Mouse (Mus musculus) forebrain, embryonic 13.5 days (tissue): Measurements from ENCODE around the gene Tacc3. TPM values are rescaled to one million over a fixed set of nuclear protein-coding genes. Genes with fewer than 3 reads are reported as not detected.

ENCODE experiments used
- ATAC-seq: fragments of 200-750 bp; cut with Nextera tagmentation; 2 replicates; pipeline ENCODE4 v1.8.0; 2017
- H3K27ac ChIP-seq: fragments of 300-500 bp; sonication (generic); 2 replicates; pipeline ENCODE4 v1.5.1; 2015; ENCODE audit warnings: inconsistent platforms, mild to moderate bottlenecking, moderate library complexity
- H3K27me3 ChIP-seq: fragments of 300-500 bp; sonication (generic); 2 replicates; pipeline ENCODE4 v1.6.1; 2015; ENCODE audit warnings: mild to moderate bottlenecking, inconsistent platforms
- H3K36me3 ChIP-seq: fragments of 300-500 bp; sonication (generic); 2 replicates; pipeline ENCODE4 v1.6.1; 2015; ENCODE audit warnings: mild to moderate bottlenecking, inconsistent platforms; ENCODE audit not compliant: poor library complexity, severe bottlenecking
- H3K4me1 ChIP-seq: fragments of 300-500 bp; sonication (generic); 2 replicates; pipeline ENCODE4 v1.6.1; 2015; ENCODE audit warnings: inconsistent platforms
- H3K4me2 ChIP-seq: fragments of 300-500 bp; sonication (generic); 2 replicates; pipeline ENCODE4 v1.6.1; 2015; ENCODE audit warnings: inconsistent platforms, mild to moderate bottlenecking, moderate library complexity
- H3K4me3 ChIP-seq: fragments of 300-500 bp; sonication (generic); 2 replicates; pipeline ENCODE4 v1.5.1; 2015; ENCODE audit warnings: mild to moderate bottlenecking, inconsistent platforms
- H3K9ac ChIP-seq: fragments of 300-500 bp; sonication (generic); 2 replicates; pipeline ENCODE4 v1.6.1; 2015; ENCODE audit warnings: mild to moderate bottlenecking, inconsistent platforms
- H3K9me3 ChIP-seq: fragments of 300-500 bp; sonication (generic); replicated peaks from 2 replicates; pipeline ENCODE4 v1.6.1; 2016; ENCODE audit warnings: inconsistent platforms
- WGBS: fragments of 180-500 bp; shearing (Covaris S2); methylation state at CpG from one replicate; pipeline ENCODE4 v1.1.7; 2015; 5-methylcytosine and 5-hydroxymethylcytosine counted together
- polyA plus RNA-seq: library from polyadenylated mRNA; unstranded; fragments of >200 nt; fragmentation: Nextera tagmentation; extraction: Ambion mirVana; gene quantifications from 2 replicates; pipeline ENCODE4 v1.2.1, GENCODE M21; 2015

Gene Tacc3
- polyA plus RNA-seq, 1 experiment from 2014 or later: 189 TPM

DNA sequence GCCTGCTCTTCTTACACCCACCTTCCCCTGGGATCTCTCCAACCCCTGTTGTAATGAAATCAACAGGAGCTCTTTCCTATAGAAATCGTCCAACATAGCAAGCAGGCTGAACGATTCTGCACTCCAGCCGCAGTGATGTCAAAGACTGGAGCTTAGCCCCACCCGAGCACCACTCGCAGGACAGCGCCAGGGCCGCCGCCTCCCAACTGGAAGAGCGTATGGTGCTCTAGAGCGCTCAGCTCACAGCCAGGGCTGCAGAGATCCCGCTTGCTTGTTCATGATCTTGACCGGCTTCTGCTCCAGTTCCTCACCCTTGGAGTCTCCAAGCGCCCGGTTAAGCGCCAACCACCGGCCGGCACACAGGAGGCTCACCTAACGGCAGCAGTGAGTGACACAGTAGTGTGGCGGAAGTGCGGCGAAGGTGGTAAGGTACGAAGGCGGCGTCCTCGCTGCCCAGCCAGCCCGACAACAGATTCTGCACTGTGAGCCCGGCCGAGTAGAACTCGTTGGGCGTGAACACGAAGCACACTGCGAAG is 609 bp upstream of the Tacc3 start:
- ATAC-seq: no peak
- WGBS: under 1% methylated on average over 32 of the region's 32 CpGs

DNA sequence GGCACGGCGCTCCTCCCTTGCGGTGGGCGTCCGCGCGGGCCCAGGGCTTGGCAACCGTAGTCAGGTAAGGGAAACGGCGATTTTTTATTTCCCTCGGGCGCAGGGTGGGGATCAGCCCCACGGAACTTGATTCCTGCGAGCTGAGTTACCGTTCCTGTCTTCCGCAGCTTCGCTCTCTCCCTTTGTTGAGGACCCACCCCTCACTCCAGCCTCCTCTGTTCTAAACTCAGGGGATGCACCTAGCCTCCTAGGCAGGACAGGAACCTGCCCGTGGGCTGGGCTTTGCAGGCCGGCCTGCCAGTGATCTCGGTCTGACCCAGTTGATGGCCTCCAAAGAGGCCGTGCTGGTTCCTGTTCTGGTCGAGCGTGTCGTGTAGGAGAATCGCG is 729 bp downstream of the Tacc3 start:
- peak overlapping the region; percentile 98 for H3K4me2 ChIP-seq
- peaks cover 43% of the 10 kb centered on the region for H3K4me1 ChIP-seq
- no peaks in the 10 kb centered on the region for H3K9me3 ChIP-seq
- no peak; the same call in 1 of the 2 replicates for ATAC-seq
- H3K27me3 ChIP-seq: no peaks in the 10 kb centered on the region
- H3K36me3 ChIP-seq: peaks cover 48% of the 10 kb centered on the region
- H3K4me3 ChIP-seq: peak overlapping the region; percentile 74
- under 1% methylated on average over 26 of the region's 26 CpGs for WGBS
- H3K27ac ChIP-seq: peak overlapping the region; percentile 93; the same call in 1 of the 2 replicates
- H3K9ac ChIP-seq: peak overlapping the region; percentile 83

More for the DNA sequence above, 609 bp upstream of the Tacc3 start:
- Histone ChIP-seq H3K9ac (peak overlapping the region; percentile 83), H3K4me2 (peak overlapping the region; percentile 98), H3K27me3 (no peaks in the 10 kb centered on the region), H3K36me3 (peaks cover 44% of the 10 kb centered on the region), H3K4me3 (peak overlapping the region; percentile 74), H3K27ac (peak overlapping the region; percentile 93), H3K4me1 (peaks cover 46% of the 10 kb centered on the region), H3K9me3 (no peaks in the 10 kb centered on the region)

DNA sequence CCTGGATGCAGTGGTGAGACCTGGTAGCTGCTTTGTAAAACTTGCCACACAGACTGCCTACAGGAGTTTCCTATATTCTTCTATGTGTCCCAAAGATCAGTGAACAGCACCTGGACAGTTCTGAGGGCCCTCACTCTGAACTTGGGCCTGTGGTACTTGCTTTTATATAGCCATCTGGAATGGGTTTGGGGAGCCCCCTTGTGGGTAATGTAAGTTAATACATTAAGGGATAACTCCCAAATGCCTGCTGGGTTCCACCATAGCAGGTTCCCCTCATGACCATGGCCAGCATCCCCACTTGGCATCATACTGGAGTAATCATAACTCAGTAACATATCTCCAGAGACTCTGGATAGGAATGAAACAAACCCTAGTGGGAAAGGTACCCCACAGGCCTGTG is 10.3 kb downstream of the Tacc3 start:
- Histone ChIP-seq H3K9ac (no peak overlapping the region), H3K4me3 (no peak overlapping the region), H3K4me2 (no peak overlapping the region), H3K9me3 (no peaks in the 10 kb centered on the region), H3K4me1 (no peaks in the 10 kb centered on the region), H3K27me3 (no peaks in the 10 kb centered on the region), H3K36me3 (peaks cover 88% of the 10 kb centered on the region), H3K27ac (no peak overlapping the region)
- no peak for ATAC-seq

DNA sequence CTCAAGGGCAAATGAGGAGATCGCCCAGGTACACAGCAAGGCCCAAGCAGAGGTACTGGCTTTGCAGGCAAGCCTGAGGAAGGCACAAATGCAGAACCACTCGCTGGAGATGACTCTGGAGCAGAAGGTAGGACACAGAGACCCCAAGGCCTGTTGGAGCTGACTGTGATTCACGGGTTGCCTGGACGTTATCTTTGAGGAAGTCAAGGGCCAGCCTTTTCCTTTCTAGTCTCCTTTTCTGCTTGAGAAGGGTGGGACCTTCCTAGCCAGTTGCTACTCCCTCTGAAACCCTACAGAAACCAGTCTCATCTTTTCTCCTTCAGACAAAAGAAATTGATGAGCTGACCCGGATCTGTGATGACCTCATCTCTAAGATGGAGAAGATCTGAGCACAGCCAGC is 13.7 kb downstream of the Tacc3 start:
- peaks cover 65% of the 10 kb centered on the region for H3K36me3 ChIP-seq
- H3K9me3 ChIP-seq: no peaks in the 10 kb centered on the region
- ATAC-seq: no peak
- no peaks in the 10 kb centered on the region for H3K27me3 ChIP-seq
- H3K9ac ChIP-seq: no peak overlapping the region
- 85% methylated on average over 5 of the region's 5 CpGs for WGBS
- peaks cover 13% of the 10 kb centered on the region for H3K4me1 ChIP-seq
- H3K4me2 ChIP-seq: no peak overlapping the region
- no peak overlapping the region for H3K4me3 ChIP-seq
- H3K27ac ChIP-seq: no peak overlapping the region

DNA sequence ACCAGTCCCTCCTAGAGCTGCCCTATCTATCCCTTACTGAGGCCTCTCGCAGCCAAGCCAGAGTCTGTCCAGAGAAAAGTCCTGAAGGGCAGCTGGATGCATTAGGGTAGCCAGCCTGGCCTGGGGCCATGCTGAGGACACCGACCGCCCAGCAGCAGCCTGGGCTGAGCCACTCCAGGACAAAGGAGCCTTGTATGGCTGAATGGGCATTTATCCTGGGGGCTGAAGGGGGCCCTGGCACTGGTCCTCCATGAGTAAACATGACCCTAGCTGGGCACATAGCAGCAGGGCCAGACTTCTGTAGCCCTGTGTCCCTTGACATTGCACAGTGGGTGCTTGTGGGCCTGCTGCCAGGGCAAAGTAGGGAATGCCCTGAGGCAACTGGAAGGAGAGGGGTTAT is 16.5 kb downstream of the Tacc3 start:
- Histone ChIP-seq H3K9ac (peak overlapping the region; percentile 26; the same call in 1 of the 2 replicates), H3K27me3 (no peaks in the 10 kb centered on the region), H3K4me2 (no peak overlapping the region), H3K9me3 (no peaks in the 10 kb centered on the region), H3K4me3 (no peak overlapping the region), H3K27ac (peak overlapping the region; percentile 33; the same call in 1 of the 2 replicates), H3K4me1 (peaks cover 13% of the 10 kb centered on the region), H3K36me3 (peaks cover 37% of the 10 kb centered on the region)
- WGBS: 28% methylated on average over 3 of the region's 3 CpGs
- peak; percentile 63 for ATAC-seq

DNA sequence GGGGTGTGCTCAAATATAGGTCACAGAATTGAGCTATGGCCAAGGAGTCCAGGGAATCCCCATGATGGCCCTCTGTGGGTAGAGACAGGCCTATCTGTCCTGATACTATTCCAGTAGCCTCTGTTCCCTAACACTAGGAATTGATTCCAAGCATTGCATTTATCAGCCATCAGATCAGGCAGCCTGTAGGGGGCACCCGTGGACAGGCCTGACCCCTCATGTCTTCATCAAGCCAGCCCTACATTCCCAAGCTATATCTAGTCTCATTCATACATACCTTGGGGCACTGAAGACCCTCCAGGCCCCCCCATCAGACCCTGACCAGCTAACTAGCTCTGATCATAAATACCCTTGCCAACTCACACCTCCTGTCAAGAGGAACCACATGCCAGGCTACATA is 18.0 kb downstream of the Tacc3 start:
- H3K4me3 ChIP-seq: no peak overlapping the region
- 0 out of 2 replicates have a peak, but pooled peaks have one; percentile 41 for ATAC-seq
- H3K4me1 ChIP-seq: peaks cover 13% of the 10 kb centered on the region
- WGBS: 0% methylated on average over 1 of the region's 1 CpGs
- H3K9me3 ChIP-seq: no peaks in the 10 kb centered on the region
- H3K27me3 ChIP-seq: no peaks in the 10 kb centered on the region
- H3K27ac ChIP-seq: no peak overlapping the region
- H3K4me2 ChIP-seq: no peak overlapping the region
- peaks cover 22% of the 10 kb centered on the region for H3K36me3 ChIP-seq
- no peak overlapping the region for H3K9ac ChIP-seq

DNA sequence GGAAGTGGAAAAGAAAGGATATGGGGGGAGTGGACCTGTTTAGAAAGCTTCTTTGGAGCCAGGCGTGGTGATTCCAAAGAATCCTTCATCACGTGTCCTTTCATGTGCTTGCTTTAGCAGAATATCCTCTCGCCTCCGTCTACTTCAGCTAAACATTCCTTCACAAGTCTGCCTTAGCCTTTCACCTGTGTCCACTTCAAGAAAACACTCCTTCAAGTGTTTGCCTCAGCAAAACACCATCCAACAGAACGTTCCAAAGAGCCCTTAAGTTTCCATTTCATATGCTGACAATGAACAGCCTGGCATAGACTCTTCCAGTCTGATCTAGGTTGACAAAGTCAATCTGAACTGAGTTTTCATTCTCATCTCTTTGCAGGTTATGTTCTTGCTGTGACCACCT is 20.3 kb downstream of the Tacc3 start:
- Histone ChIP-seq H3K4me3 (no peak overlapping the region), H3K4me1 (peaks cover 18% of the 10 kb centered on the region), H3K9ac (no peak overlapping the region), H3K27ac (no peak overlapping the region), H3K36me3 (peaks cover 3% of the 10 kb centered on the region), H3K9me3 (no peaks in the 10 kb centered on the region), H3K4me2 (no peak overlapping the region), H3K27me3 (no peaks in the 10 kb centered on the region)
- ATAC-seq: no peak
- 87% methylated on average over 5 of the region's 5 CpGs for WGBS

DNA sequence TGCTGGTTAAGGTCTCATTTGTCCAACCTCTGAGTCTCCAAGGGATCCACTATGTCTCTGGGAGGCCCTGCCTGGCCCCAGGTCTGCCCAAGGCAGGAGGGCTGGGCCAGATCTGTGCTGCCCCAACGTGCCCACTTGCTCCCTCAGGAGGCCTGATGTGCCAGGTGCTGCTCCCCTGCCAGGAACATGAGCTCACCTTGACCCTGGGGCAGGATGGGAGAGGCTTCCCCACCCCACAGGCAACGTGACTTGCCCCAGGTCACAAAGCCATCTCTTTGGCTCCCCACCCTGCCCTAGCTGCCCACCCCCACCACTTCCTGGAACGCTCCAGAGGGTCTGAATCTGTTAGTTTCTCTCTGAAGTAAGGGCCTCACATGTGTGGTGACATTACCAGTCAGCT is 23.1 kb downstream of the Tacc3 start:
- Histone ChIP-seq H3K36me3 (no peaks in the 10 kb centered on the region), H3K9me3 (no peaks in the 10 kb centered on the region), H3K4me1 (peaks cover 18% of the 10 kb centered on the region; the same call in 1 of the 2 replicates), H3K4me3 (no peak overlapping the region), H3K27ac (no peak overlapping the region), H3K4me2 (no peak overlapping the region), H3K27me3 (0 out of 2 replicates have a peak, but pooled peaks cover 5% of the 10 kb centered on the region), H3K9ac (peak overlapping the region; percentile 12; the same call in 1 of the 2 replicates)
- ATAC-seq: no peak
- 63% methylated on average over 3 of the region's 3 CpGs for WGBS

DNA sequence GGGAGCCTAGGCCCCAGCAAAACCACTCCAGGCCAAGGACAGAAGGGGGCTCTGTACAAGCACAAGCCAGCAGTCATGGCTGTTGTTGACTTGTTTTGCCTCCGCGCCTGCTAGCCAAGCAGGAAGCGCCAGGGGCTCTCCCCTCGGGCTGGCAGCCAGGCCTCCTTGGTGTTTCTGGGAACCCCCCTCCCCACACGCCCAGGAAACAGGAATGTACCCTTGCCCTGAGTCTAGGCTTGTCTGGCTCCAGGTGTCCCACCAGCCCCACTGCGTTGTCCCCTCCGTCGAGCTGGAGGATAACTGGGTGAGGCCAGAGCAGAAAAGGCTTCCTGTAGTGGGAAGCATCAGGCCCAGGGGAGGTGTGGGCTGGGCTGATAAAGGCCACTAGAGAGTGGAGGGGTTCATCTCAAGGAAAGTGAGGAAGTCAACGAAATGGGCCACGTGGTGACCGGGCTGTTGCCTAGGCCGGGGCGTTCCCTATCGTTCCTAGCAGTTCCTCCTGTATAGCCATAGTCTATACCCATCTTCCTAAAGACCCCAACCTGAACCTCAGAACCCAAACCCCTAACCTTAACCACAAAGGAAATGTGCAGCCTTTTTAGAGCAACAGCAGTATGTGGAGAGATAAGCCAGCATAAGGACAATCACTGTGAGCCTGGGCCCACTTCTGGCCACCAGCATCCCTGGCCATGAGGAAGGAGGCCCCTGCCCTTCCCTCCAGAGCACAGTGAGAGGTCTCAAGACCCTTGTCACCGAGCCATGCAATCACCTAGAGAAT is 23.9 kb downstream of the Tacc3 start:
- H3K9ac ChIP-seq: peak overlapping the region; percentile 12; the same call in 1 of the 2 replicates

DNA sequence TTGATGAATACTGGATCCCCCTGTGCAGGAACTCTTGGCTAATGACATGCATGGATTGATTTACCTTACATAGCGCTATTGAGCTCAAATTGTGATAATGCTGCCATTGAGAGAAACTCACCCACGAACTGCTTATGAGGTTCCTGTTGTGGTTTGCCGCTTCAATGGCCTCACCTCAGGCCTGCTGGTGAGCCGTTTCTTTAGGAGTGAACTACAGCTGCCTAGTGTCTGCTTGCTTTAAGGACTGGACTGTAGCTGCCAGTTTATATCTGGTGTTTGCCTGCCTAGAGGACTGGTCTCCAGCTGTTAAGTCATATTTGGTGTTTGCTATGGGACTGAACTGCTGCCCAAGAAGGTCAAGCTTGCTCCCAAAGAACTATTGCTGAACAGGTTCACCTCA is 25.0 kb downstream of the Tacc3 start:
- H3K27ac ChIP-seq: no peak overlapping the region
- ATAC-seq: no peak
- 59% methylated on average over 4 of the region's 4 CpGs for WGBS
- H3K36me3 ChIP-seq: no peaks in the 10 kb centered on the region
- no peak overlapping the region for H3K9ac ChIP-seq
- H3K9me3 ChIP-seq: no peaks in the 10 kb centered on the region
- peaks cover 31% of the 10 kb centered on the region for H3K4me1 ChIP-seq
- H3K4me3 ChIP-seq: no peak overlapping the region
- H3K27me3 ChIP-seq: peaks cover 5% of the 10 kb centered on the region; the same call in 1 of the 2 replicates
- H3K4me2 ChIP-seq: no peak overlapping the region

More for the DNA sequence above, 23.9 kb downstream of the Tacc3 start:
- ATAC-seq: no peak
- Histone ChIP-seq H3K4me2 (no peak overlapping the region), H3K9me3 (no peaks in the 10 kb centered on the region), H3K36me3 (no peaks in the 10 kb centered on the region), H3K27me3 (peaks cover 5% of the 10 kb centered on the region; the same call in 1 of the 2 replicates), H3K27ac (no peak overlapping the region), H3K4me3 (no peak overlapping the region), H3K4me1 (peaks cover 19% of the 10 kb centered on the region; the same call in 1 of the 2 replicates)
- 82% methylated on average over 15 of the region's 15 CpGs for WGBS

DNA sequence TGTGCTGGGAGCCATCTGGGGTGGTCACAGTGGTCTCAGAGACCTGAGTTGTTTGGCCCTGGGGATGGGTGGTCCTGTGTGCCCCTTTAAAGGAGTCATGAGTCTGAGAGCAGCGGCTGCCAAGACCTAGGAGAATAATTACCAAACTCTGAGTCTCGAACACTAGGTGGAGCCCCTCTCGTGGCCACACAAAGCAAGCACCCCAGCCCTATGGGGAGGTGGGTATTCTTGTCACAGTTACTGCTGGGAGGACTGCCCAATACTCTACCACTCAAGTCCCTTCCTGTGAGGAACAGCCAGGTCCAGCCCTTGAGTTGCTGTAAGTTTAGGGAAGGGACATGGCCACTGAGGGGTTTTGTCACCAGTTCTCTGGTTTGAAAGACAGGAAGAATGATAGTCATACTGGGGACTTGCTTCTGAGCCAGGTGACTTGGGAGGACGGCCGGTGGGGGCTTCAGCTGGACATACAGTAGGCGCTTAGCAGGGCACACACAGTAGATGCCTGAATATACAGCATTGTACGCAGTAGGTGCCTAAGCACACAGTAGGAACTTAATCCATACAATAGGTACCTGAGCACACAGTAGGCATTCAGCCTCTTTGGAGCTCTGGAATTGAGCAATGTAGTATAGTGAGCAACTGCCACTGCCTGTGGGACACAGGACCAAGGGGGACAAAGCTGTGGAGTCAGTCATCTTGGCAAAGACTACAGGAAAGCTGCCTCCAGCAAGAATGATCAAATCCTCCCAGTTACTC is 26.1 kb downstream of the Tacc3 start:
- Histone ChIP-seq H3K4me2 (no peak overlapping the region), H3K27ac (0 out of 2 replicates have a peak overlapping the region, but pooled peaks have one; percentile 0), H3K4me3 (no peak overlapping the region), H3K27me3 (peaks cover 5% of the 10 kb centered on the region; the same call in 1 of the 2 replicates), H3K4me1 (peaks cover 42% of the 10 kb centered on the region), H3K9ac (peak overlapping the region; percentile 21; the same call in 1 of the 2 replicates), H3K36me3 (no peaks in the 10 kb centered on the region), H3K9me3 (no peaks in the 10 kb centered on the region)
- peak; percentile 75 for ATAC-seq
- WGBS: 50% methylated on average over 7 of the region's 7 CpGs

DNA sequence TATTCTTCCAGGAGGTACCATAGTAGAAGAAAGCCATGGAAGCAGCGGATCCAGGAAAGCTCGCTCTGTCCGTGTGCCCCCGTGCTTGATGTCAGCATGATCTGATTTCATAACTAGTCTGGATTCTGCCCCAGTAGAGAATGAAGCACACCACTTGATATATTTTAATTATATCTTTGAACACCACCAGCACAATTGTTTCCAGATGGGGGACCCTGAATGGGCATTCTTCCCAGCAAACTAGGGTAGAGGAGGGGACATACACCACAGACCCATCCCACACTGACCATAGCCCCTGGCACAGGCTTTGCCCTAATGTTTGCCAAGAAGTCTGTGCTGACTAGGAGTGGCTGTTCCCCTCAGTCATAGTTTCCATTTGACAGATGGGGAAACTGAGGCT is 27.0 kb downstream of the Tacc3 start:
- H3K9ac ChIP-seq: no peak overlapping the region
- no peak overlapping the region for H3K27ac ChIP-seq
- no peak overlapping the region for H3K4me3 ChIP-seq
- no peaks in the 10 kb centered on the region for H3K36me3 ChIP-seq
- H3K4me2 ChIP-seq: no peak overlapping the region
- ATAC-seq: no peak
- no peaks in the 10 kb centered on the region for H3K9me3 ChIP-seq
- H3K4me1 ChIP-seq: peaks cover 50% of the 10 kb centered on the region
- 88% methylated on average over 4 of the region's 4 CpGs for WGBS
- peaks cover 5% of the 10 kb centered on the region; the same call in 1 of the 2 replicates for H3K27me3 ChIP-seq
